Mouse (Mus musculus) ZHBTc4 (cell line): ENCODE measurements around the gene Aup1.

Experiments used
- DNase-seq: peaks from one replicate; pipeline ENCODE4 v3.0.0-alpha.2; 2011; ENCODE audit warnings: low read depth, low spot score

The Aup1 gene

GRCm38 (mm10) chr6:83068706-83069487 lies 14.6 kb downstream of the Aup1 start:
- DNase-seq: peak; percentile 47

GRCm38 (mm10) chr6:83069488-83070246 lies 15.3 kb downstream of the Aup1 start:
- peak; percentile 52 for DNase-seq

- no peak for DNase-seq
These were observed 15.8 kb downstream of the Aup1 start, which contains the start of gene Tlx2 for GRCm38 (mm10) chr6:83070247-83070310. Tlx2 (minus strand) TSS chr6:83070293.

- peak; percentile 81 for DNase-seq
These were observed 16.2 kb downstream of the Aup1 start for GRCm38 (mm10) chr6:83070311-83071219.

- peak; percentile 27 for DNase-seq
These were observed 16.9 kb downstream of the Aup1 start for GRCm38 (mm10) chr6:83071220-83071619.

- DNase-seq: no peak
These were observed 20.7 kb downstream of the Aup1 start for GRCm38 (mm10) chr6:83074979-83075378.

- DNase-seq: no peak
These were observed 23.5 kb downstream of the Aup1 start, which contains the start of gene Pcgf1 for GRCm38 (mm10) chr6:83077630-83078323. Pcgf1 (plus strand) TSS chr6:83077869.

- peak; percentile 98 for DNase-seq
These were observed 24.1 kb downstream of the Aup1 start for GRCm38 (mm10) chr6:83078324-83078858.

- DNase-seq: no peak
These were observed 25.9 kb downstream of the Aup1 start for GRCm38 (mm10) chr6:83080210-83080609.

- no peak for DNase-seq
These were observed 29.2 kb downstream of the Aup1 start for GRCm38 (mm10) chr6:83083497-83083896.

GRCm38 (mm10) chr6:83084477-83084876 lies 30.2 kb downstream of the Aup1 start:
- DNase-seq: no peak

GRCm38 (mm10) chr6:83086121-83087035 lies 32.1 kb downstream of the Aup1 start, which contains the start of gene Lbx2:
Lbx2 (plus strand) TSS chr6:83086367.
- peak; percentile 45 for DNase-seq

- DNase-seq: peak; percentile 61
These were observed 33.0 kb downstream of the Aup1 start for GRCm38 (mm10) chr6:83087205-83087925.

GRCm38 (mm10) chr6:83087926-83088260 lies 33.6 kb downstream of the Aup1 start:
- peak; percentile 14 for DNase-seq

GRCm38 (mm10) chr6:83092416-83093127 lies 38.3 kb downstream of the Aup1 start:
- no peak for DNase-seq

- DNase-seq: no peak
These were observed 41.6 kb downstream of the Aup1 start for GRCm38 (mm10) chr6:83095968-83096367.

GRCm38 (mm10) chr6:83098411-83098810 lies 44.1 kb downstream of the Aup1 start:
- no peak for DNase-seq

GRCm38 (mm10) chr6:83101316-83101687 lies 47.0 kb downstream of the Aup1 start, which contains the start of the genes Ccdc142 and Gm42688:
Ccdc142 (plus strand) TSS chr6:83101601.
Gm42688 (plus strand) TSS chr6:83101617.
- peak; percentile 94 for DNase-seq
